Mouse (Mus musculus) right cerebral cortex, postnatal 4 days (tissue): ENCODE measurements around the gene Cfap300.
A peak's percentile ranks its signal among the peaks of the same experiment; 100 is the strongest.

Experiments used
- DNase-seq: peaks from one replicate; pipeline ENCODE4 v3.0.0-alpha.2; 2022

Gene Cfap300

DNA sequence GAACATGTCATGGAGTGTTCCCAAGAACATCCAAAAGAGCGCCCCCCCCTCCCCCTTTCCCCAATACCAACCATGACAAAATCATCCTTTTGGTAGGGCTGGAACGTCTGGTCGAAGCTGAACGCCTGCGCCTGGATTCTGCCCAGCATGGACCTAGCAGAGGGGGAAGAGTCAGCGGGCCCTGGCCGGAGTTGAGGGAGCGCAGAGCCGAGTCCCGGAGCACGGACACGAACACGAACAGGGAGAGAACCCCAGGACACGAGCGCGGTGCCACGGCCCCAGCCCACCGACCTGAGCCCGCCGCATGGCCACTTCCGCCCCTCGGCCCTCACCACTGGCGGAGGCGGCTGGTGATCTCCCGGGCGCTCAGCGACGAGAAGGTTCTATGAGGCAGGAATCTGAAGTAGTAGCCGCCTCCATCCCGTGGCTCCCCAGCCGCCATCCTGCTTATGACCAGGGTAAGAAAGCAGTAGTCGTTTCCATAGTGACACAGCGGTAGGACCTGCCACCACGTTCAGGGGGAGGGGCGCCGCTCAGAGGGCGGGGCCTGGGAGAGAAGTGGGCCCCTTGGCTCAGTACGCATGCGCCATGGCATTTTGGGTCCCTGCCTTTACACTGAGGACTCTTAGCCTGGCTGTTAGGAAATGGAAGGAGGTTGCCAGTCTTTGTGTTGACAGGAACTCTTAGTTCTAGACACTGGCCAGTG lies at the start of gene Cfap300:
TSS of gene Cfap300 (minus strand) at position 486 of the 706 bp plus-strand sequence.
- peak; percentile 98 for DNase-seq

DNA sequence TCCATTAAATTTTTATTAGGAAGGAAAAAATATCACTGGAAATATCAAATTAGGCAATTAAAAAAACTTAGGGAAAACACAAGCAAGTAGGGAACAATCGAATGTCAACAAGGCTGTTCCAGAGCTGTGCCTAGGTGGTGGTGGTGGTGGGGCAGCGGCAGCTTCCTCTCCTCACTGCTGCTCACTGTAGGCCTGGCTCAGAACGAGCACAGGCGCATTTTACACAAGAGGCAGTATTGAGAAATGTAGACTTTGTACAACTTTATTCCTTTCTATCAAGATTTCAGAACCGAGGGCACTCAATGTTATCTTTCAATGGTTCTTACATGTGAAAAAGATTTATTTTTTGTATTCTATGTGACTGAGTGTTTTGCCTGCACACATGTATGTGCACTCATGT lies 36.3 kb upstream of the Cfap300 start:
- DNase-seq, result no peak

DNA sequence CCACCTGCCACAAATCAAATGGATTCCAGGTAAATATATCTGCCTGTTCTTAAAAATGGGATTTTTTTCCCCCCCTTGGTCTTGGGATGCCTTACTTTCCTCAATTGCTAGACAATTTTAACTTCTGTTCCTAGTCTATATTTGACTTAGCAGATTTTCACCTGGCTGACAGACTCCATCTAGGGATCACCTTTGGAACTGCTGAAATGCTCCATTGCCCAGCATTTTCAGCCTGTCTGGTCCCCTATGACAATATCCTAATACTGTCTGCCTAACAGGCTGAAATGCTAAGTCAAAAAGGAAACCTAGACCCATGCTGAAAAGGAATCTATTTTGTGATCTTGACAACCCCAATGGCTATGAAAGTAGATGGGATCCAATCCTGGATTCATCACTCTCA lies 31.7 kb upstream of the Cfap300 start:
- DNase-seq, result no peak

DNA sequence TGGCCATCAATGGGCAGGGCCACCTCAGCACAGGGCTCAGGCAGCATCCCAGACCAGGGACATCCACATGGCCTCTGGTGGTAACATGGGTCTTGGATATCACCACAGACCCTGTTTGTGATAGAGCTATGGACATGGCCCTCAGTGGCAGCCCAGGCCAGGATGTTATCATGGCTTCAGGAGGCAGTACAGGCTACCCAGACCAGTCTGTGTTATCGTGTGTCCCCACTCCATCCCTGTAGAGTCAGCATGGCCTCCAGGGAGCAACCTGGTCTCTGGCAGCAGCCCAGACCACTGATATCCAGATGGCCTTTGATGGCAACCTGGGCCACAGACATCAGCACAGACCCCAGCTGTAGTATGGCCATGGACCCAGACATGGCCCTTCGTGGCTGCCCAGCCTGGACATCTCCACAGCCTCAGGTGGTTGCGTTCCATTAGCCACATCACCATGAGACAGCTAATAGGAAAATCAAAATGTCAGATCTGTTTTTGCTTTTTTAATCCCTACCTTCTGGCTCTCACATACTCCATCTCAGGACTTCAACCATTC lies 30.7 kb upstream of the Cfap300 start:
- no peak for DNase-seq

DNA sequence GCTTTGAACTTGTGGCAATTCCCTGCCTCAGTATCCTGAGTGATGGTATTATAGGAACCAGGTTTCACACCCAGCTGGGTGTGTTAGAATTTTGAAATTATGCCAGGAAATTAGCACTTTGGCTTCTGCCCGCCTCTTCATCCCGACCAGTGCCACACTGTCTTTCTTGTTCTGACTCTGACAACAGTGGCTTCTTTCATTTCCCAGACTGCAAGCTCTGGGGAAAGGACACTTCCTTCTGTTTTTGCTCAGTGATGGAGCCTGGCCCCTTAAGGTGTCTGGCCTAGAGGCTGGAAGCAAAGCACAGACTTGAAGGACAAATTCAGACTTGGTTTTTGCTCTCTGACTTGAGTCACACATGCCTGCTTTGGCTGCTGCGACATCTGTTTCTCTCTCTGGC lies 17.0 kb upstream of the Cfap300 start:
- DNase-seq, result no peak

DNA sequence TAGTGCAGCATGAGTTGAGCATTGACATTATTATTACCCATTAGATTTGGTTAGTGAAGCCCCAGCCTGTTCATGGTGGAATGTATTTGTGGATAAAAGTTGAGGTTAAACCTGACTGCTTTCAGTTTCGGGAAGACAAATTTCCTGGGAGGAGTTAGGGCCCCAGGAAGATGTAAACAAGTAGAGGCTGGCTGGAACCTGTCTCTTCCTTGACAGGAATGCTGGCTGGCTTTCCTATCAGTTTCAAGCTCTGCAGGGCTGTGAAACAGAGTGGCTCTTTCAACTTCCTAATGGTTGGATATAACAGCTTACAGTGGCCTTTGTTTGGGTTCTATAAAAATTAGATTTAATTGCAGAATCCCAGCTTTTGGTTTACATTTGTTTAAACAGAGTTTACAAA lies 12.2 kb upstream of the Cfap300 start:
- DNase-seq, result no peak

DNA sequence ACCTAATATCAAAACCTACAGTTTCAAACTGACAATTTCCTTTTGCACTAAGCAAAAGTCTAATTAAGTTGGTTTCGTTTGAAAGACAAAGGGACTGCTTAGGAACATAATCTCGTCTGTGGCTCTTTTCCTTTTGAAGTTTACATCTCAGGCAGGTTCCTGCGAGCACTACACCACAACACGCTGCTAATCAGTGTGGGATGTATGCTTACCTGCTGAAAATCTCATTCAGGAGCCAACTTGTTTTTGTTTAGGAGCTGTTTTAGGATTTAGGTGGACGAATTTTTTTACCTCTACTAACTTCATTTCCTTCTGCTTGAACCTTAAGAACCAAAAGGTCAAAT lies 393 bp upstream of the Cfap300 start:
- DNase-seq, result no peak

DNA sequence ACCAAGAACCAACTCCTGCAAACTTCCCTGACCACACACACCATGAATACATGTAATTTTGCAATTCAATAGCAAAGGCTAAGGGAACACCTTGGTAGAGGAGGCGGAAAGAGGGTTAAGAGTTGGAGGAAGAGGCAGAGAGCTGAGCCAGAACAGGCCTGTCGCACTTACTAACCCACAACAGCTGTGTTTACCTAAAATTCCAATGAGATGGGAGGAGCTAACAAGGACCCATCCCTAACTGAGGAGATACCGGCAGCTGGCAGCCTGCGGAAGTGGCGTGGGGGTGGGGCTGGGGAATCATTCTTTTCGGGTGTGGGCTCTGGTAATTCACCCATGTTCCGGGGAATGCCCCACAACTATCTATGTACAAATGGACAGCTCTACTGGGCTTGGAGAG lies 7.1 kb downstream of the Cfap300 start:
- DNase-seq, result no peak

DNA sequence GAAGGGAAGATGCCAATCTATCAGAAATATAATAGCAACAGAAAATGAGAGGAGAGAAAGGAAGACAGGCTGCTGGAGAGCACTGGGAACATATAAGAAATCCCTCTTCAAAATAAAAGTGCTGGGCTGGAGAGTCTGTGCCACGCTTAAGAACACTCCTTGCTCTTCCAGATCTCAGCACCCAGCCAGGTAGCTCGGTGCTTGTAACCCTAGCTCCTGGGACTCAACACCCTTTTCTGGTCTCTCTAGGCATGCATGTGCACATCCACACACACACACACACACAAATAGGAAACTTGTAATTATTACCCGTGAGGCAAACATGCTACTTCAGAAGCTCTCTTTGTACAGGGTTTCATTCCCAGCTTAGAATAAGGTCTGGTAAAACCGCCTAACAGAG lies 7.5 kb downstream of the Cfap300 start:
- DNase-seq, result no peak

DNA sequence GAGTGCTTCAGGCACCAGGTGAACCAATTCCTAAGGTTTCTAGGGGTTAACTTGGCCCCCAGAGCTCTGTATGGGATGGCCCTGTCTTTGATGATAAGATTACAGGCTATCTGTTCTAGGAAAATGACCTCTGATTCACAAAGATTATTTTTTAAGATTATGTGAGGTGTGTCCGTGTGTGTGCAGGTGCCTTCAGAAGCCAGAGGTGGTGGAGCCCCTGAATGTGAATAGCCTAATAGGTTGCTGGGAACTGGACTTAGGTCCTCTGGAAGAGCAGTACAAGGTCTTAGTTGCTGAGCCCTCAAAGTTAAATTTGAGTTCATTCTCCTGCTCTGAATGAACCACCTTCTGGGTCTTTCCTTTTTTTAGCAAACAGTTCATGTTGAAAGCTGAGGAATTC lies 8.5 kb downstream of the Cfap300 start:
- no peak for DNase-seq

DNA sequence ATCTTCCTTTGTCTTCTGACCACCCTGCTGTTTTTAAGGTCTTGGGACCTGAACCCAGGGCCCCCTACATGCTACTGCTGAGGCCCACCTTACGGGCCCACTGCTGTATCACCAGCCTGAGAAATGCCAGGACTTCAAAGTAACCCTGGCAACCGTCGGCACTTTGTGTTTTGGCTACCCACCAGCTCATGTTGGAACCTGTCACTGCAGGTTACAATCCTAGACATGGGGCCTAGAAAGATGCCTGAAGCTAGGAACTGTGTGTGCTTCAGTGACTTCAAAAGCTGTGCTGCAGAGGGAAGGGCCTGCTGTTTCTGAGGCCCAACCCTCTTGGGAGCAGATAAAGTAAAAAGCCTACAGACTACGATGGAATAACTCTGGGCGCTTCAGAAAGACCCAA lies 9.8 kb downstream of the Cfap300 start:
- DNase-seq, result no peak

DNA sequence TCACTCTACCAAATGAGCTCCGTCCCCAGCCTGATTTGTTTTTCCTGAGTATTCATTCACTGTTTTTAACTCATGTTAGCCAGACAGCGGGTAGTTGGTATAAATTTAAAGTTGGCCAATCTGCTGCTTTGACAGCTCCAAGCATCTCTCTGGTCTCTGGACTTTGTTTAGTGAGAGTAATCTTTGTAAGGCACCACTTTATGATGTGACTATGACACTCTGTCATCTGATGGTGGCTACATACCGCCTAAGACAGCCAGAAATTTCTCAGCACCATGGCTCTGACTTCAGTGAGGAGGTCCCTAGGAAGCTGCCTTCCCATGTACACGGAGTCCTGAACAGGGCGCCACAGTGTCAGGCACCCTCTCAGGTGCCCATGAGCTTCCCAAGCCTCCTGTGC lies 24.0 kb downstream of the Cfap300 start:
- DNase-seq, result no peak

DNA sequence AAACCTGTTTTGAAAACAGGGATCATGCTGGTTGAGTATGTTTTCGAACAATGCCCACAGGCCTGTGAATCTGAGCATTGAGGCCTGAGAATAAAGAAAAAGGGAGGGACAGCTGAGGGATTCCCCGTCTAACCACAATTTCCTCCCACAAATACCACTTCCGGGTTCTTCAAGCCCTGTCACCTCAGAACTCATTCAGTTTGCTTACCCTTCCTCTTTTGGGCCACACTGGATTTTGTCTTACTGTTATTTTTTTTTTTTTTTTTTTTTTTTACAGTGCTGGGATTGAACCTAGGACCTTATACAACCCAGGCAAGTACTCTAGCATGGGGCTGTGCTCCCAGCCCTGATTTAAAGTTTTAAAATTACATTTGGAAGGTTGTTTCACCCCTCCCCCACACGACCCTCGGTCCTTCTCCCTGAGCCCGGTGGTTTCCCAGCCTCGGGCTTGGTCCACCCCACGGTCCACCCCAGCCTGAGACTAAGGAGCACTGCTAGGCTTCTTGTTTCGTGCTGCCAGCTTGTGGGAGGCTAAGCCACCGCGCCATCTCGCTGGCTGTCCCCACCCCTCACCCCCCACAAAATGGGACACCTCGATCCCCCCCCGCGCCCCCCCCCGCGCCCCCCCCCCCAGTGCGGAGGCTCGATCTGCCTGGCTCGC lies 25.2 kb downstream of the Cfap300 start:
- peak; percentile 12 for DNase-seq

DNA sequence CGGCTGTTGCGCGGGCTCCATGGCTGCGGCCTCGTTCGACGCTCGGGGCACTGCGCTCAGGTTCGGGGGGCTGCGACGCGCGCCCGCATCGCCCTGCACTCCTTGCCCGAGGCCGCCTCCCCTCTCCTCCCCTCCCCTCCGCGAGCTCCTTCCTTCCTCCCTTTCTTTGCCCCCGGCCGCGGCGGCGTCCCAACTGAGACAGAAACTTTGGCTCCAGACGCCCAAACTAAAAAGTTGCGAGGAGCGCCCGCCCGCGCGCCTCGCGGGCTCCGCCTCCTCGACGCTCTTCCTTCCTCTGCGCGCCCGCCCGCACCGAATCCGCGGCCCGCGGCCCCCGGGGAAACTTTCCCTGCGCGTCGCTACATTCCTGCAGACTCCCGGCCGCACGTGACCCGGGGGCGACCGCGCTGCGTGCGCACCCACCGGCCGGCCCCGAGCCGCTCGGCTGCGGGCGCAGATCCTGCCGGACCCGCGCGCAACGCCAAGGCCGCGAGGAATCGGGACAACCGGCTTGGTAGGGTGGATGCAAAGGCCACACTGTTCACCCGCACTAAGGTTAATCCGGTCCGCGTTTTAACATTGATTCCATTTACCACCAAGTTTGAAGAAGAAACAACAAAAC lies 38.1 kb downstream of the Cfap300 start, which contains the start of gene Yap1:
TSS of gene Yap1 (minus strand) at position 227 of the 622 bp plus-strand sequence.
- peak; percentile 77 for DNase-seq

DNA sequence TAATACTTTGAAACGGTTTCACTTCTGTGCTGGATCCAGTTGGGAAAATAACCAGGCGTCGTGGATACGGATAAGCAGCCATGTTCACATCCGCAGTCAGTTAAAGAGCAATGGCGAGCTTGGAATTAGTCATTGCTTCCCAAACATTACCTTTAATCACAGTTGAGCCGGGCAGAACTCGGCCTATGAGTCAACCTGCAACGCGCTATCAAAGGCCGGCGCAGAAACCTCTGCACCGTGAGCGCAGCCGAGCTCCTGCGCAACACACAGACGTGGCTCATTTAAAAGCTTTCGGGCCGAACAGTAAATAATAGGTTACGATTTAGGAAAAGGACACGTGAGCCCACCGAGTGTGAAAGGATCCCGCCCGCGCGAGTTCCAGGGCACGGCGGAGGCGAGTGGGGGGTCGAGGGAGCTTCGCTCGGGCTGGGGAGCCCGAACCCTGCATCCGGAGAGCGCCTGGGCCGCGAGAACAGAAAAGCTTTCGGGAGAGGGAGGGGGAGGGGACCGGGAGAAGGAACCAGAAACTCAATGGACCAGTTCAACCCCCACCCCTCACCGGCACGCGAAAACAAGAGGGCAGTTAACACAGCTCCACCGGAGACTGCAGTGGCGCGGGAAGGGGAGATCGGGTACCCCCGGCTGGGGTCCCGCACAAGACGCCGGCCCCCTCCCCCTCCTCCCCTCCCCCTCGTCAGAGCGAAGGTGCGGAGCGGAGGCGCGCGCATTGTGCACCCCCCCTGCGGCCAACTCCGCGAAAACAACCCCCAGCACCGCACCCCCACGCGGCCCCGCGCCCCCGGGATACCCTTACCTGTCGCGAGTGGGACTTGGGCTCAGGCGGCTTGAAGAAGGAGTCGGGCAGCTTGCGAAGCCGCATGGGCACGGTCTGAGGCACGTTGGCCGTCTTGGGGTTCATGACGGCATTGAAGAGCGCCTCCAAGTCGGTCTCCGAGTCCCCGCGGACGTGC lies 39.0 kb downstream of the Cfap300 start:
- DNase-seq, result peak; percentile 50

DNA sequence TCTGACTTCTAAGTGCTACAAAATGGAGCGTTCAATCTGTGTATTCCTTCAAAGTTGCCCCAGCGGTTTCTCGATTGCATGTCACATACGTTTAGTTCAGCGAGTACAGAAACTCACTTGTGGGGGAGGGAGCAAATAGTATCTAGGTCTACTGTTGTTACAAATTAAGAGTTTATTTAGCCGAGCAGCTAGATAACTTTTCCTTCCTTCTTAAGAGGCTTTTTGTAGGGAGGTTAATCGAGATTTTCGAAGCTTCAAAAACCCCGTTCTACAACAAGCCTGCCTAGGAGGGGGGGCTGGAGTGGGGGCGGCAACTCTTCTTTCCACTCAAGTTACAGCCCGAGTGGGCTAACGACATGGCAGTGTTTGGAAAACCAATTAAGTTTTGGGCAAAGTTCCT lies 39.8 kb downstream of the Cfap300 start:
- DNase-seq, result no peak

DNA sequence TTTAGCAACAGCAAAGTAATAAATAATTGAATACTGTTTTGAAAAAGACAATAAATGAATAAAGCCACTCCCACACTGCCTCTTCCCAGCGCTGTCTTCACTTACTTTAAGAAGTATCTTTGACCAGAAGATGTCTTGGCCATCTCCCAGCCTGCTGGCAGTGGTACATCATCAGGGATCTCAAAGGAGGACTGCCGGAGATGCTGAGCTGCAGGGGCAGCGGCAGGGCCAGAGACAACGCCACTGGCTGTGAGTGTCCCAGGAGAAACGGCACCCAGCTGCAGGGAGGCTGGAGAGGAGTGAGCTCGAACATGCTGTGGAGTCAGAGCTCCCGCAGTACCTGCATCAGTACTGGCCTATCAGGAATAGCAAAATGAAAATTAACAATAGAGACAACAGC lies 41.3 kb downstream of the Cfap300 start:
- DNase-seq, result peak; percentile 9

DNA sequence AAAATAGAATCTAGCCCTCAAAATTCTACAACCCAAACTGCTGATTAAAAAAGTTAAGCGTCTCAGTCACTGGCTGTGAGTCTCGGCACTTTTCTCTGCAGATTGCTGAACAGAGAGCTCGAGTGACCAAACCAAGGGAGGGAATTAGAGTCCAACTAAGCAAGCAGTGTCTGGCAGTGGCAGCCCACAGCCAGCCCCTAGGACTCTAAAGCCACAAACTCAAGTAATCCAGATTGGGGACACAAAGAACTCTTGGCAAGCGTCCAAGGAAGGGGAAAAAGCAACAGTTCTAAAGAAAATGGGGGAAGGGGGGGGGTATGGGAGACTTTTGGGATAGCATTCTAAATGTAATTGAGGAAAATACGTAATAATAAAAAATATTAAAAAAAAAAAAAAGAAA lies 48.3 kb downstream of the Cfap300 start:
- DNase-seq, result no peak

DNA sequence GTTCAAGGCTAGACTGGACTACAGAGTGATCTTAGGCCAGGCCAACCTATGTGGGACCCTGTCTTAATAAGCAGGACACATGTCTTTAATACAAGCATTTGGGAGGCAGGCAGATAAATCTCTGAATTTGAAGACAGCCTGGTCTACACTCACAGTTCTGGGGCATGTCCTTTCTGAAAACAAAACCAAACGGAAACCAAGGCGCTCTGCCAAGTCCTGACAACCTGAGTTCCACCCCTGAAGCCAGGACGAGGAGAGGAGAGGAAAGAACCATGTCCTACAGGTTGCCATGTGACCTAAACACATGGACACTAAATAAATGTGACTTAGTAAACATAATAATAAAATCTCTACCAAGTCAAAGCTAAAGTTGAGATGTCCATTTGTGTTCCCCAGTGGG lies 50.0 kb downstream of the Cfap300 start:
- no peak for DNase-seq

DNA sequence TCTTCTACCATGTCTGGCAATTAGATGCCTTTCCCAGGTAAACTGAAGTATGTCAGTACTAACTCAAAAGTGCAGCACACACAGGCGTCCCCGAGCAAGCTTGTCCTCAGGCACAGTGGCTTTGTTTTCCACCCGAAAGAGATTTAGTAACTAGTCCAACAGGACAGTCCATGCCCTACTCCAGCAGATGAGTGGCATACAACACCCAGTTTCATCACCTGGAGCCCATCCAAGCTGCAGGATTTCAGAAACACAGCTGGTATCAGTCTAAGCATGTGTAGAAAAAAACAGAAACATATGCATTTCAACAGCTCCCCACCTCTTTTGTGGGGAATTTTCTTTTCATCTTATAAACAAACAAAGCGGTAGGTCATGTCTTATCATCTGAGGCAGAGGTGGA lies 51.7 kb downstream of the Cfap300 start:
- no peak for DNase-seq

DNA sequence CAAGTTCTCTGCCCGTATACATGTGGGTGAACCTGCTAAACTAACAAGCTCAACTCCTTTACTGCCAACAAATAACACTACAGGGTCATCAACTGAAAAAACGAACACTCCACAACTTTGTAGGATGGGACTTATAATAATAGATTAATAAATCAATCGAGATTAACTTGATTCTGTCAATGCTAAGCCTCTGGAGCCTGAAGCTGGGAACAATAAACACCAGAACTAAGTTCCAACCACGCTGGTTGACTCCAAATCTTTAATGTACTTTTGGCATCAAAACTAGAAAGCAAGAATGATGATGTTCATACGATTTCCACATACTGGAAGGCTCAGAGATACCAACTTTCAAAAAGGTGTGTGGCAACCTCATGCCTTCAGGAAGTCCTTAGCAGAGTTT lies 55.5 kb downstream of the Cfap300 start:
- no peak for DNase-seq

DNA sequence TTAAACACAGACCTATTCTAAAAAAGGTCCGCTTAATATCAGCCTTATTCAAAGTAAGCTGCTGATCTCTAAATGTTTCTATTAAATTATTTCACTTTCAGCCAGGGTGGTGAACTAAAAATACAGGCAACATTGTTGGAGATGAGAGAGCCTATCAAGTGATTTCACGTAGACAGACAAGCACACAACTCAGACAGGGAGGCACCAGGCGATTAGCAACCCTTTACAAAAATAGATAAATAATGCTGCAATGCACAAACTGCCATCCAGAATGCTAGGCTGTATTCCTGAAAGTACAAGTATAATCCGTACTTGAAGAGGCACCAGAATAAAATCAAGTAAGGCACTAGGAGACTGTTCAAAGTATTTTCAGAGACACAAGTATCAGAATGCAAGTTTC lies 58.3 kb downstream of the Cfap300 start:
- DNase-seq, result no peak

DNA sequence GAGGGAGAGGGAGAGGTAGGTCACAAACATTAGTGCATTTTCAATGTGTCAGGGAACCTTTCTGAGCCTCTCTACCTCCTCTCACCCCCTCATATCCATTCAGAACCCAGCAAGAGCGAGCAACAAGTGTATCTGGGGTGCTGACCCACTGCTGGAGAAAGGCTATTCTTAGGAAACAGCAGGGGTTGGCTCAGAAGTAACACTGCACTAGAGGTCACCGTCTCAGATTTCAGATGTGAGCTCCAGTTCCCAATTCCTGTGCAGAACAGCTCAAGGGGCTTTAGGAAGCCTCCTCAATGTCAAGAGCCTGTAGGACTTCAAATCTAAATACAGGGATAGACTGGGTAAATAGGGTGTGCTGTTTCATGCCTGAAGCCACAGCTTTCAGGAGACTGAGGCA lies 59.0 kb downstream of the Cfap300 start:
- no peak for DNase-seq
